Mouse (Mus musculus) C2C12 (cell line): Measurements from ENCODE around the gene Actr5. TPM values are rescaled to one million over a fixed set of nuclear protein-coding genes. Genes with fewer than 3 reads are reported as not detected.

ENCODE experiments used
- H3K27me3 ChIP-seq: one replicate; pipeline ENCODE4 v1.6.1; 2011; ENCODE audit not compliant: control insufficient read depth, insufficient read depth, insufficient read length
- H3K36me3 ChIP-seq: one replicate; pipeline ENCODE4 v1.6.1; 2011; ENCODE audit not compliant: control insufficient read depth, insufficient read depth
- H3K4me3 ChIP-seq: one replicate; pipeline ENCODE4 v1.5.1; 2011; ENCODE audit warnings: mild to moderate bottlenecking, control low read depth; ENCODE audit not compliant: poor library complexity, insufficient read depth, severe bottlenecking
- H3K79me2 ChIP-seq: one replicate; pipeline ENCODE4 v1.6.1; 2011; ENCODE audit not compliant: control insufficient read depth, insufficient read depth
- H3K79me3 ChIP-seq: one replicate; pipeline ENCODE4 v1.6.1; 2011; ENCODE audit warnings: low read depth, control low read depth
- H3ac ChIP-seq: one replicate; pipeline ENCODE3; 2011; ENCODE audit warnings: low read depth; ENCODE audit not compliant: control insufficient read depth, insufficient read length
- CEBPB ChIP-seq: IDR thresholded peaks from one replicate; pipeline ENCODE4 v1.6.1; 2011; ENCODE audit warnings: low read depth, mild to moderate bottlenecking, control low read depth, moderate library complexity
- CTCF ChIP-seq: IDR thresholded peaks from one replicate; pipeline ENCODE4 v1.5.1; 2011; ENCODE audit not compliant: control insufficient read depth, insufficient read depth, insufficient read length
- FOSL1 ChIP-seq: IDR thresholded peaks from one replicate; pipeline ENCODE4 v1.8.0; 2011; ENCODE audit warnings: mild to moderate bottlenecking, low read length; ENCODE audit not compliant: poor library complexity, insufficient read depth, severe bottlenecking
- MAX ChIP-seq: IDR thresholded peaks from one replicate; pipeline ENCODE4 v1.6.1; 2011; ENCODE audit warnings: mild to moderate bottlenecking, control low read depth
- MYOD1 ChIP-seq: IDR thresholded peaks from one replicate; pipeline ENCODE4 v1.6.1; 2011; ENCODE audit warnings: low read depth; ENCODE audit not compliant: control insufficient read depth, insufficient read length
- MYOG ChIP-seq: IDR thresholded peaks from one replicate; pipeline ENCODE4 v1.6.1; 2011; ENCODE audit not compliant: control insufficient read depth, insufficient read length; ENCODE audit errors: extremely low read depth
- USF1 ChIP-seq: IDR thresholded peaks from one replicate; pipeline ENCODE4 v1.6.1; 2011; ENCODE audit warnings: low read depth, mild to moderate bottlenecking, control low read depth, moderate library complexity
- polyA plus RNA-seq: library from polyadenylated mRNA; unstranded; fragments of >200 nt; fragmentation: generic; extraction: Trizol; gene quantifications from one replicate; pipeline ENCODE4 v1.2.1, GENCODE M21; 2012; ENCODE audit warnings: missing spikeins

Gene Actr5
- polyA plus RNA-seq, 1 experiment = 8.7 TPM

GRCm38 (mm10) chr2:158679091-158679490 is 54.4 kb downstream of the Actr5 start:
- Histone ChIP-seq H3K79me3 (no peaks in the 10 kb centered on the region), H3K27me3 (peaks cover 29% of the 10 kb centered on the region), H3K36me3 (no peaks in the 10 kb centered on the region), H3K4me3 (no peak overlapping the region), H3K79me2 (no peaks in the 10 kb centered on the region), H3ac (no peak overlapping the region)
- TF ChIP-seq MYOD1 (no peak), USF1 (no peak)

GRCm38 (mm10) chr2:158680357-158680889 is 55.7 kb downstream of the Actr5 start:
- no peak overlapping the region for H3ac ChIP-seq
- H3K79me2 ChIP-seq = no peaks in the 10 kb centered on the region
- no peaks in the 10 kb centered on the region for H3K79me3 ChIP-seq
- H3K27me3 ChIP-seq = peaks cover 16% of the 10 kb centered on the region
- no peak for TF ChIP-seq MAX
- TF ChIP-seq CEBPB = no peak
- TF ChIP-seq MYOD1 = no peak
- TF ChIP-seq FOSL1 = no peak
- TF ChIP-seq MYOG = no peak
- no peak for TF ChIP-seq USF1
- no peak for TF ChIP-seq CTCF
- no peak overlapping the region for H3K4me3 ChIP-seq
- no peaks in the 10 kb centered on the region for H3K36me3 ChIP-seq

GRCm38 (mm10) chr2:158681714-158682113 is 57.0 kb downstream of the Actr5 start:
- peaks cover 13% of the 10 kb centered on the region for H3K27me3 ChIP-seq
- H3K79me2 ChIP-seq = no peaks in the 10 kb centered on the region
- TF ChIP-seq MAX = no peak
- no peak for TF ChIP-seq CTCF
- TF ChIP-seq MYOD1 = no peak
- TF ChIP-seq CEBPB = no peak
- TF ChIP-seq USF1 = no peak
- no peak for TF ChIP-seq MYOG
- TF ChIP-seq FOSL1 = no peak
- H3K36me3 ChIP-seq = no peaks in the 10 kb centered on the region
- no peak overlapping the region for H3K4me3 ChIP-seq
- H3K79me3 ChIP-seq = no peaks in the 10 kb centered on the region
- H3ac ChIP-seq = no peak overlapping the region

- H3K79me2 ChIP-seq = no peaks in the 10 kb centered on the region
- no peaks in the 10 kb centered on the region for H3K79me3 ChIP-seq
- H3ac ChIP-seq = no peak overlapping the region
- H3K4me3 ChIP-seq = no peak overlapping the region
- H3K27me3 ChIP-seq = peaks cover 14% of the 10 kb centered on the region
- TF ChIP-seq MAX (no peak), MYOD1 (no peak), CEBPB (no peak)
- no peaks in the 10 kb centered on the region for H3K36me3 ChIP-seq
Measured at GRCm38 (mm10) chr2:158682344-158683037, 57.8 kb downstream of the Actr5 start.

GRCm38 (mm10) chr2:158683038-158683413 is 58.3 kb downstream of the Actr5 start:
- H3K27me3 ChIP-seq = peaks cover 18% of the 10 kb centered on the region
- no peak overlapping the region for H3ac ChIP-seq
- no peaks in the 10 kb centered on the region for H3K79me3 ChIP-seq
- TF ChIP-seq MAX (no peak), USF1 (no peak), FOSL1 (no peak), MYOD1 (no peak), CTCF (no peak), CEBPB (no peak), MYOG (no peak)
- H3K36me3 ChIP-seq = no peaks in the 10 kb centered on the region
- no peak overlapping the region for H3K4me3 ChIP-seq
- no peaks in the 10 kb centered on the region for H3K79me2 ChIP-seq

GRCm38 (mm10) chr2:158684247-158684843 is 59.7 kb downstream of the Actr5 start:
- peaks cover 24% of the 10 kb centered on the region for H3K27me3 ChIP-seq
- H3K79me3 ChIP-seq = no peaks in the 10 kb centered on the region
- TF ChIP-seq CTCF = no peak
- TF ChIP-seq MAX = no peak
- no peak for TF ChIP-seq MYOD1
- TF ChIP-seq FOSL1 = no peak
- no peak for TF ChIP-seq CEBPB
- TF ChIP-seq USF1 = no peak
- no peak for TF ChIP-seq MYOG
- H3K4me3 ChIP-seq = no peak overlapping the region
- no peaks in the 10 kb centered on the region for H3K36me3 ChIP-seq
- no peak overlapping the region for H3ac ChIP-seq
- H3K79me2 ChIP-seq = no peaks in the 10 kb centered on the region
